Mouse (Mus musculus) spleen, adult 2 months (tissue): Measurements from ENCODE around the gene Zfp831.

Experiments used
- CTCF ChIP-seq: fragments of 200-500 bp; IDR thresholded peaks from 2 replicates; pipeline ENCODE4 v1.5.1; 2011; ENCODE audit warnings: mild to moderate bottlenecking, inconsistent platforms; ENCODE audit not compliant: insufficient read depth, insufficient read length, insufficient replicate concordance; ENCODE audit errors: extremely low read depth
- POLR2A ChIP-seq: fragments of 200-500 bp; IDR thresholded peaks from 2 replicates; pipeline ENCODE4 v1.6.1; 2011; ENCODE audit warnings: low read depth, low read length, inconsistent platforms

DNA sequence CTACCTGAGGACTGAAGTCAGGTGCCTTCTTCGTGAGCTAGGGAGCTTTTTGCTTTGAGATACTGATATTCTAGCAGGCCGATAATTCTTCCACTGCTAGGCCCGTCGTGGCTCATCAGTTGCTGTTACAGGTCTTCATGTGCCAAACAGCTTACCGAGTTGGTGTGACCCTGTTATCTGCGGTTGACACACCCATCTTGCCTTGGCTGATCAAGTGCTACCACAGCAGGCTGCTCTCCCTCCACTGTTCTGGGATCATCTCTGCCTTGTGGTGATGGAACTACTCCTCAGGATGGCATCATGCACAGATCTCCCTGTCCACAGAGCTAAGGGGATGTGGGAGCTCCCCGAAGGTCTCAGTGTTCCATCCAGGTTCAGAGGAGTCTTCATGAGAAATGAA lies 21.5 kb upstream of the Zfp831 start:
- no peak for TF ChIP-seq CTCF
- TF ChIP-seq POLR2A: no peak
